Mouse (Mus musculus) forebrain, postnatal 0 days (tissue): ENCODE measurements around the gene Peli3. TPM values are rescaled to one million over a fixed set of nuclear protein-coding genes. Genes with fewer than 3 reads are reported as not detected.

Experiments used
- ATAC-seq: fragments of 200-750 bp; cut with Nextera tagmentation; 2 replicates; pipeline ENCODE4 v1.8.0; 2017; ENCODE audit warnings: mild to moderate bottlenecking, moderate library complexity
- DNase-seq: peaks from one replicate; pipeline ENCODE4 v3.0.0-alpha.2; 2015
- H3K27ac ChIP-seq: fragments of 300-500 bp; sonication (generic); 2 replicates; pipeline ENCODE4 v1.5.1; 2014; ENCODE audit warnings: low read depth, mild to moderate bottlenecking, antibody characterized with exemption, low read length, moderate library complexity, mixed read lengths
- H3K27me3 ChIP-seq: fragments of 300-500 bp; sonication (generic); 2 replicates; pipeline ENCODE4 v1.6.1; 2014; ENCODE audit warnings: mild to moderate bottlenecking, low read length, mixed read lengths; ENCODE audit not compliant: insufficient read depth
- H3K36me3 ChIP-seq: fragments of 300-500 bp; sonication (generic); 2 replicates; pipeline ENCODE4 v1.6.1; 2014; ENCODE audit warnings: mild to moderate bottlenecking, moderate library complexity; ENCODE audit not compliant: insufficient read depth
- H3K4me1 ChIP-seq: fragments of 300-500 bp; sonication (generic); 2 replicates; pipeline ENCODE4 v1.6.1; 2014; ENCODE audit warnings: antibody characterized with exemption; ENCODE audit not compliant: insufficient read depth
- H3K4me2 ChIP-seq: fragments of 300-500 bp; sonication (generic); 2 replicates; pipeline ENCODE4 v1.6.1; 2014; ENCODE audit warnings: low read depth, mild to moderate bottlenecking, moderate library complexity
- H3K4me3 ChIP-seq: fragments of 300-500 bp; sonication (generic); 2 replicates; pipeline ENCODE4 v1.5.1; 2014; ENCODE audit warnings: low read depth, low read length, mixed read lengths
- H3K9ac ChIP-seq: fragments of 300-500 bp; sonication (generic); 2 replicates; pipeline ENCODE4 v1.6.1; 2014; ENCODE audit warnings: mild to moderate bottlenecking
- H3K9me3 ChIP-seq: fragments of 300-500 bp; sonication (generic); 2 replicates; pipeline ENCODE4 v1.6.1; 2016; ENCODE audit warnings: low read length
- CTCF ChIP-seq: sonication (generic); IDR thresholded peaks from 2 replicates; pipeline ENCODE4 v1.5.1; 2016; ENCODE audit warnings: antibody characterized with exemption, control low read depth, low read depth
- WGBS: fragments of 180-500 bp; shearing (Covaris S2); extraction: QIAGEN DNeasy Blood & Tissue Kit; methylation state at CpG from one replicate; pipeline ENCODE4 v1.1.7; 2014; 5-methylcytosine and 5-hydroxymethylcytosine counted together
- polyA plus RNA-seq: library from polyadenylated mRNA; unstranded; fragments of >200 nt; fragmentation: Nextera tagmentation; extraction: Ambion mirVana; gene quantifications from 2 replicates; pipeline ENCODE4 v1.2.1, GENCODE M21; 2015
- total RNA-seq: library from RNA; depleted of rRNA; stranded (reverse); fragments of >200 nt; gene quantifications from 2 replicates; pipeline ENCODE4 v1.2.3, GENCODE M21; 2014; rRNA removed

Gene Peli3
- total and polyA plus RNA-seq, 2 experiments from 2014 or later = 10.9 to 11.5 TPM

- Histone ChIP-seq H3K27me3 (no peaks in the 10 kb centered on the region), H3K27ac (no peak overlapping the region), H3K9ac (no peak overlapping the region), H3K36me3 (peaks cover 54% of the 10 kb centered on the region), H3K4me3 (no peak overlapping the region), H3K9me3 (no peaks in the 10 kb centered on the region), H3K4me1 (no peaks in the 10 kb centered on the region), H3K4me2 (no peak overlapping the region)
- WGBS = 56% methylated on average over 21 of the region's 21 CpGs
- ATAC-seq (no peak), DNase-seq (no peak)
- no peak for TF ChIP-seq CTCF
Measured at GRCm38 (mm10) chr19:4896780-4897520, 46.0 kb downstream of the Peli3 start.

GRCm38 (mm10) chr19:4891798-4892197, 51.1 kb downstream of the Peli3 start:
- no peak for ATAC-seq
- H3K27me3 ChIP-seq = no peaks in the 10 kb centered on the region
- H3K9ac ChIP-seq = no peak overlapping the region
- no peak overlapping the region for H3K4me3 ChIP-seq
- H3K4me2 ChIP-seq = no peak overlapping the region
- no peaks in the 10 kb centered on the region for H3K4me1 ChIP-seq
- 81% methylated on average over 3 of the region's 3 CpGs for WGBS
- no peaks in the 10 kb centered on the region for H3K9me3 ChIP-seq
- no peak overlapping the region for H3K27ac ChIP-seq
- no peak for DNase-seq
- peaks cover 50% of the 10 kb centered on the region for H3K36me3 ChIP-seq
- TF ChIP-seq CTCF = no peak

GRCm38 (mm10) chr19:4889791-4890190, 53.1 kb downstream of the Peli3 start:
- peaks cover 50% of the 10 kb centered on the region for H3K36me3 ChIP-seq
- ATAC-seq (no peak), DNase-seq (no peak)
- no peak overlapping the region for H3K27ac ChIP-seq
- no peak for TF ChIP-seq CTCF
- no peaks in the 10 kb centered on the region for H3K9me3 ChIP-seq
- H3K4me3 ChIP-seq = no peak overlapping the region
- no peaks in the 10 kb centered on the region for H3K27me3 ChIP-seq
- no peak overlapping the region for H3K4me2 ChIP-seq
- no peaks in the 10 kb centered on the region for H3K4me1 ChIP-seq
- WGBS = 91% methylated on average over 10 of the region's 10 CpGs
- H3K9ac ChIP-seq = no peak overlapping the region

DNA sequence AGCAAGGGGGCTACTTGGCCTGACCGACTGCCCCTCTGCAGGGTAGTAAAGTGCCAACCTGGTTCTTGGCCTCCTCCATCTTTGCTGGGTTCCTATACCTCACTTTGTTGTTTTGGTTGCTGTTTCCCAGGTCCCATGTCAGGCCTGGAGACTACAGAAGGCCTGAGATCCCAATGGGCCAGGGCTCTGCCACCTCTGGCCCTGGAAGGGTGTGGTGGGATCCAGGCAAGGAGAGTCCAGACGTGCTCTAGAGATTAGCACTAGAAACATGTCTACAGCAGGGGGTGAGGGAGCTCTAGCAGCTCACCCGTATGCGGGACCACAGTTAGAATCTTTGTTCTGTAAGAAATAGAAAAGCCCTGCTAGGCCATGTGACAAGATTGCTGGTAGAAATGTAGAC, 59.0 kb downstream of the Peli3 start:
- H3K4me1 ChIP-seq = no peaks in the 10 kb centered on the region
- H3K4me2 ChIP-seq = no peak overlapping the region
- TF ChIP-seq CTCF = no peak
- peaks cover 3% of the 10 kb centered on the region; the same call in 1 of the 2 replicates for H3K36me3 ChIP-seq
- no peak overlapping the region for H3K9ac ChIP-seq
- no peaks in the 10 kb centered on the region for H3K9me3 ChIP-seq
- no peak overlapping the region for H3K4me3 ChIP-seq
- no peak overlapping the region for H3K27ac ChIP-seq
- WGBS = 80% methylated on average over 4 of the region's 4 CpGs
- DNase-seq = no peak
- no peak for ATAC-seq
- no peaks in the 10 kb centered on the region for H3K27me3 ChIP-seq

Other genes starting within 250 kb of the Peli3 start
- 4.5 and 7.4 TPM in 2 replicates for gene Gm960, start 244.5 kb downstream of the Peli3 start, total RNA-seq
- 4.9 and 7.3 TPM in 2 replicates for gene Gm960, start 244.5 kb downstream of the Peli3 start, polyA plus RNA-seq
- gene Sptbn2, start 232.0 kb downstream of the Peli3 start, total RNA-seq = 169 and 196 TPM in 2 replicates
- 24.3 and 25.4 TPM in 2 replicates for gene Sptbn2, start 232.0 kb downstream of the Peli3 start, polyA plus RNA-seq
- 84.8 and 90.6 TPM in 2 replicates for gene Rbm4b, start 186.6 kb downstream of the Peli3 start, total RNA-seq
- gene Rbm4b, start 186.6 kb downstream of the Peli3 start, polyA plus RNA-seq = 79.8 and 88.7 TPM in 2 replicates
- gene Rbm4, start 149.2 kb downstream of the Peli3 start, total RNA-seq = 106 and 145 TPM in 2 replicates
- gene Rbm4, start 149.2 kb downstream of the Peli3 start, polyA plus RNA-seq = 45.0 and 56.9 TPM in 2 replicates
- gene Gm21992, start 131.5 kb downstream of the Peli3 start, total RNA-seq = 15.0 and 18.2 TPM in 2 replicates
- 16.5 and 20.4 TPM in 2 replicates for gene Gm21992, start 131.5 kb downstream of the Peli3 start, polyA plus RNA-seq
- gene Rbm14, start 131.5 kb downstream of the Peli3 start, total RNA-seq = 29.2 and 30.9 TPM in 2 replicates
- 45.9 and 46.6 TPM in 2 replicates for gene Rbm14, start 131.5 kb downstream of the Peli3 start, polyA plus RNA-seq
- gene Ccs, start 103.8 kb downstream of the Peli3 start, total RNA-seq = 27.3 and 35.4 TPM in 2 replicates
- 41.7 and 44.3 TPM in 2 replicates for gene Ccs, start 103.8 kb downstream of the Peli3 start, polyA plus RNA-seq
- 0.92 and 1.1 TPM in 2 replicates for gene Ccdc87, start 103.8 kb downstream of the Peli3 start, total RNA-seq
- gene Ccdc87, start 103.8 kb downstream of the Peli3 start, polyA plus RNA-seq = 0.80 and 1.2 TPM in 2 replicates
- 81.0 and 117 TPM in 2 replicates for gene Ctsf, start 88.0 kb downstream of the Peli3 start, total RNA-seq
- gene Ctsf, start 88.0 kb downstream of the Peli3 start, polyA plus RNA-seq = 74.7 and 79.4 TPM in 2 replicates
- 2.6 and 5.1 TPM in 2 replicates for gene Actn3, start 65.2 kb downstream of the Peli3 start, total RNA-seq
- gene Actn3, start 65.2 kb downstream of the Peli3 start, polyA plus RNA-seq = 1.8 and 2.2 TPM in 2 replicates
- 22.2 and 24.1 TPM in 2 replicates for gene Zdhhc24, start 64.5 kb downstream of the Peli3 start, total RNA-seq
- 9.1 and 15.2 TPM in 2 replicates for gene Zdhhc24, start 64.5 kb downstream of the Peli3 start, polyA plus RNA-seq
- 21.7 and 37.7 TPM in 2 replicates for gene Bbs1, start 36.5 kb downstream of the Peli3 start, total RNA-seq
- 5.4 and 7.4 TPM in 2 replicates for gene Bbs1, start 36.5 kb downstream of the Peli3 start, polyA plus RNA-seq
- gene Dpp3, start 14.8 kb downstream of the Peli3 start, total RNA-seq = 67.4 and 84.2 TPM in 2 replicates
- 75.2 and 76.8 TPM in 2 replicates for gene Dpp3, start 14.8 kb downstream of the Peli3 start, polyA plus RNA-seq
- 101 and 129 TPM in 2 replicates for gene Mrpl11, start 19.0 kb upstream of the Peli3 start, total RNA-seq
- 162 and 198 TPM in 2 replicates for gene Mrpl11, start 19.0 kb upstream of the Peli3 start, polyA plus RNA-seq
- gene Npas4, start 47.2 kb upstream of the Peli3 start, total RNA-seq = 3.5 and 3.8 TPM in 2 replicates
- 0.36 and 0.42 TPM in 2 replicates for gene Npas4, start 47.2 kb upstream of the Peli3 start, polyA plus RNA-seq
- gene Slc29a2, start 80.7 kb upstream of the Peli3 start, total RNA-seq = 12.8 and 14.2 TPM in 2 replicates
- 14.5 and 17.1 TPM in 2 replicates for gene Slc29a2, start 80.7 kb upstream of the Peli3 start, polyA plus RNA-seq
- 85.9 and 111 TPM in 2 replicates for gene B4gat1, start 95.7 kb upstream of the Peli3 start, total RNA-seq
- 93.0 and 128 TPM in 2 replicates for gene B4gat1, start 95.7 kb upstream of the Peli3 start, polyA plus RNA-seq
- gene AC124502.3, start 95.8 kb upstream of the Peli3 start, total RNA-seq = 3.0 and 7.0 TPM in 2 replicates
- gene AC124502.3, start 95.8 kb upstream of the Peli3 start, polyA plus RNA-seq = 1.4 and 2.0 TPM in 2 replicates
- gene Brms1, start 98.2 kb upstream of the Peli3 start, total RNA-seq = 9.5 and 15.5 TPM in 2 replicates
- 27.6 and 29.3 TPM in 2 replicates for gene Brms1, start 98.2 kb upstream of the Peli3 start, polyA plus RNA-seq
- 3.0 and 9.8 TPM in 2 replicates for gene Rin1, start 107.4 kb upstream of the Peli3 start, total RNA-seq
- 1.7 and 2.4 TPM in 2 replicates for gene Rin1, start 107.4 kb upstream of the Peli3 start, polyA plus RNA-seq
- gene Cd248, start 125.0 kb upstream of the Peli3 start, total RNA-seq = 11.8 and 20.8 TPM in 2 replicates
- 16.3 and 18.1 TPM in 2 replicates for gene Cd248, start 125.0 kb upstream of the Peli3 start, polyA plus RNA-seq
- 22.6 and 37.0 TPM in 2 replicates for gene Tmem151a, start 142.4 kb upstream of the Peli3 start, total RNA-seq
- gene Tmem151a, start 142.4 kb upstream of the Peli3 start, polyA plus RNA-seq = 40.6 and 46.2 TPM in 2 replicates
- 44.6 and 54.9 TPM in 2 replicates for gene Yif1a, start 145.4 kb upstream of the Peli3 start, total RNA-seq
- gene Yif1a, start 145.4 kb upstream of the Peli3 start, polyA plus RNA-seq = 50.5 and 59.9 TPM in 2 replicates
- gene Cnih2, start 155.4 kb upstream of the Peli3 start, total RNA-seq = 567 and 663 TPM in 2 replicates
- 563 and 604 TPM in 2 replicates for gene Cnih2, start 155.4 kb upstream of the Peli3 start, polyA plus RNA-seq
- 219 and 231 TPM in 2 replicates for gene Rab1b, start 163.9 kb upstream of the Peli3 start, total RNA-seq
- gene Rab1b, start 163.9 kb upstream of the Peli3 start, polyA plus RNA-seq = 249 and 288 TPM in 2 replicates
- gene Klc2, start 175.4 kb upstream of the Peli3 start, total RNA-seq = 138 and 146 TPM in 2 replicates
- gene Klc2, start 175.4 kb upstream of the Peli3 start, polyA plus RNA-seq = 54.5 and 58.6 TPM in 2 replicates